Comparison of ENCODE assay signal across 11 mouse cellular contexts in genomic region chr17:57279591-57280224, GRCm38 (mm10). TPM values are rescaled to one million over a fixed set of nuclear protein-coding genes. Genes with fewer than 3 reads are reported as not detected.
DNase-seq lines count a peak whose midpoint lies in the region; ATAC-seq and TF ChIP-seq lines count a peak whose summit lies in the region.
"Had no signal": no experiment of that assay in that cellular context is flagged by ENCODE, and none has a peak within 500 bp of the region (broad histone marks: within the 10 kb centered on the region; RNA-seq: fewer than 3 reads in every experiment).

No protein-coding gene starts in this region.

- no peaks in the 10 kb centered on the region for H3K9me3 ChIP-seq in intestine, embryonic 16.5 days (ENCODE audit: control insufficient read depth, low read length)
- no peaks in the 10 kb centered on the region for H3K9me3 ChIP-seq in intestine, postnatal 0 days (ENCODE audit: control insufficient read depth)
- H3K9me3 ChIP-seq in E14TG2a.4 (ENCODE audit: low read length): no peaks in the 10 kb centered on the region
- no peaks in the 10 kb centered on the region for H3K9me3 ChIP-seq in liver, embryonic 14.5 days (ENCODE audit: control insufficient read depth, low read length)
- H3K9me3 ChIP-seq: hindbrain, embryonic 13.5 days had no signal

- H3K9ac ChIP-seq in intestine, embryonic 16.5 days (ENCODE audit: low read depth, low read length): no peak overlapping the region
- H3K9ac ChIP-seq in intestine, postnatal 0 days (ENCODE audit: low read depth, low read length): no peak overlapping the region
- peak overlapping the region; percentile 36; the same call in 1 of the 2 replicates for H3K9ac ChIP-seq in liver, embryonic 14.5 days (replicated peaks)
- H3K9ac ChIP-seq: hindbrain, embryonic 13.5 days had no signal

- WGBS in intestine, embryonic 16.5 days: 62% methylated on average over 9 of the region's 9 CpGs
- WGBS in intestine, postnatal 0 days: 65% methylated on average over 9 of the region's 9 CpGs
- 22% methylated on average over 9 of the region's 9 CpGs for WGBS in liver, embryonic 14.5 days (ENCODE audit: insufficient replicate concordance)

- H3K27me3 ChIP-seq in intestine, embryonic 16.5 days (replicated peaks; ENCODE audit: control insufficient read depth, insufficient read depth, low read length): no peaks in the 10 kb centered on the region
- H3K27me3 ChIP-seq in intestine, postnatal 0 days (replicated peaks; ENCODE audit: control insufficient read depth, insufficient read depth, low read length): no peaks in the 10 kb centered on the region
- H3K27me3 ChIP-seq in E14TG2a.4 (ENCODE audit: insufficient read depth, low read length): peaks cover 65% of the 10 kb centered on the region
- H3K27me3 ChIP-seq in liver, embryonic 14.5 days (ENCODE audit: control insufficient read depth, insufficient read depth, low read length): peaks cover 13% of the 10 kb centered on the region
- no peaks in the 10 kb centered on the region for H3K27me3 ChIP-seq in splenic B cell, adult 2 months (ENCODE audit: control insufficient read depth, insufficient read depth, low read length, poor library complexity, severe bottlenecking)

- no peak overlapping the region for H3K4me2 ChIP-seq in intestine, embryonic 16.5 days (ENCODE audit: low read depth, low read length)
- H3K4me2 ChIP-seq in intestine, postnatal 0 days (replicated peaks; ENCODE audit: low read depth): no peak overlapping the region; the same call in 1 of the 2 replicates
- H3K4me2 ChIP-seq in liver, embryonic 14.5 days (ENCODE audit: low read depth): peak overlapping the region; percentile 56
- H3K4me2 ChIP-seq: hindbrain, embryonic 13.5 days had no signal

- H3K4me1 ChIP-seq in intestine, embryonic 16.5 days (ENCODE audit: control insufficient read depth, insufficient read depth, low read length): peaks cover 5% of the 10 kb centered on the region
- 0 out of 2 replicates have a peak, but pooled peaks cover 6% of the 10 kb centered on the region for H3K4me1 ChIP-seq in intestine, postnatal 0 days (replicated peaks; ENCODE audit: control insufficient read depth, insufficient read depth, low read length)
- H3K4me1 ChIP-seq in E14TG2a.4 (replicated peaks; ENCODE audit: low read depth, low read length): peaks cover 40% of the 10 kb centered on the region
- H3K4me1 ChIP-seq in liver, embryonic 14.5 days (replicated peaks; ENCODE audit: control insufficient read depth in 2 of 2, insufficient read depth in 2 of 2, low read length in 1 of 2): peaks cover 4 to 17% of the 10 kb centered on the region in 2 experiments

- no peak overlapping the region for H3K27ac ChIP-seq in intestine, embryonic 16.5 days (ENCODE audit: low read length)
- no peak overlapping the region for H3K27ac ChIP-seq in intestine, postnatal 0 days (ENCODE audit: low read depth, low read length)
- H3K27ac ChIP-seq in liver, embryonic 14.5 days: no peak overlapping the region
- H3K27ac ChIP-seq: hindbrain, embryonic 13.5 days had no signal

- no peak for ATAC-seq in intestine, embryonic 16.5 days
- ATAC-seq in intestine, postnatal 0 days: no peak
- no peak for ATAC-seq in liver, embryonic 14.5 days (ENCODE audit: insufficient read depth)

- TF ChIP-seq EP300 in liver, embryonic 14.5 days (IDR thresholded peaks at IDR 0.05; ENCODE audit: low read depth): no peak

- DNase-seq in liver, embryonic 14.5 days (ENCODE audit: low read depth in 3 of 3, low spot score in 3 of 3): no peak
- peak; percentile 61 for DNase-seq in splenic B cell, adult 2 months (ENCODE audit: low read depth, low spot score)
- no peak for DNase-seq in right cerebral cortex, postnatal 36 days (ENCODE audit: low spot score in 2 of 2)
- no peak for DNase-seq in kidney, adult 11 months
- DNase-seq in frontal cortex, postnatal 10 days (ENCODE audit: low spot score in 2 of 2): no peak
- DNase-seq: adrenal gland, postnatal 25 days; cerebellum, postnatal 25 days had no signal

- no peak for TF ChIP-seq CTCF in intestine, postnatal 0 days (IDR thresholded peaks at IDR 0.05; ENCODE audit: low read depth)
- TF ChIP-seq CTCF in E14TG2a.4 (conservative IDR thresholded peaks at IDR 0.05; ENCODE audit: low read length): no peak
- no peak for TF ChIP-seq CTCF in liver, embryonic 14.5 days (IDR thresholded peaks at IDR 0.05; ENCODE audit: low read depth)

- H3K36me3 ChIP-seq in intestine, embryonic 16.5 days (ENCODE audit: control insufficient read depth, insufficient read depth, low read length): no peaks in the 10 kb centered on the region
- H3K36me3 ChIP-seq in intestine, postnatal 0 days (ENCODE audit: control insufficient read depth, insufficient read depth): no peaks in the 10 kb centered on the region
- H3K36me3 ChIP-seq in E14TG2a.4 (ENCODE audit: insufficient read depth, low read length): no peaks in the 10 kb centered on the region
- H3K36me3 ChIP-seq in liver, embryonic 14.5 days (replicated peaks; ENCODE audit: control insufficient read depth, insufficient read depth, low read depth): no peaks in the 10 kb centered on the region
- 0 out of 2 replicates have a peak, but pooled peaks cover 1% of the 10 kb centered on the region for H3K36me3 ChIP-seq in splenic B cell, adult 2 months (ENCODE audit: control insufficient read depth, insufficient read depth, low read length, poor library complexity, severe bottlenecking)
- H3K36me3 ChIP-seq: hindbrain, embryonic 13.5 days had no signal

- 0 out of 2 replicates have a peak overlapping the region, but pooled peaks have one; percentile 9 for H3K4me3 ChIP-seq in intestine, embryonic 16.5 days (ENCODE audit: low read length)
- no peak overlapping the region for H3K4me3 ChIP-seq in intestine, postnatal 0 days (ENCODE audit: low read depth, low read length)
- H3K4me3 ChIP-seq in E14TG2a.4 (replicated peaks; ENCODE audit: low read length): peak overlapping the region; percentile 71; the same call in 1 of the 2 replicates
- peak overlapping the region; percentile 51 to 53 for H3K4me3 ChIP-seq in liver, embryonic 14.5 days (ENCODE audit: insufficient read depth in 1 of 2, low read depth in 2 of 2, low read length in 2 of 2)
- H3K4me3 ChIP-seq: hindbrain, embryonic 13.5 days had no signal

RNA-seq across cellular contexts. Expression of gene Vav1, which starts 0.8 kb away (rescaled TPM):
- 2.4 and 2.8 TPM in 2 replicates for polyA plus RNA-seq in intestine, embryonic 16.5 days (2015; fragmentation: Nextera tagmentation; extraction: Ambion mirVana)
- polyA plus RNA-seq in intestine, postnatal 0 days (2015; fragmentation: Nextera tagmentation; extraction: Ambion mirVana): 1.1 and 1.5 TPM in 2 replicates
- 4.6 and 6.9 TPM in 2 replicates for polyA plus RNA-seq in liver, embryonic 14.5 days (2012; rRNA removed)
- 10.7 and 11.0 TPM in 2 replicates for polyA plus RNA-seq in liver, embryonic 14.5 days (2014; fragmentation: Nextera tagmentation; extraction: Ambion mirVana)

RNA-seq across cellular contexts. Expression of gene Trip10, which starts 30.5 kb away (rescaled TPM):
- polyA plus RNA-seq in intestine, embryonic 16.5 days (2015; fragmentation: Nextera tagmentation; extraction: Ambion mirVana): 46.9 and 47.4 TPM in 2 replicates
- polyA plus RNA-seq in intestine, postnatal 0 days (2015; fragmentation: Nextera tagmentation; extraction: Ambion mirVana): 26.3 and 31.6 TPM in 2 replicates
- polyA plus RNA-seq in liver, embryonic 14.5 days (2012; rRNA removed): 4.4 and 6.6 TPM in 2 replicates
- 5.5 and 6.0 TPM in 2 replicates for polyA plus RNA-seq in liver, embryonic 14.5 days (2014; fragmentation: Nextera tagmentation; extraction: Ambion mirVana)

RNA-seq across cellular contexts. Expression of gene Gpr108, which starts 31.5 kb away (rescaled TPM):
- 34.9 and 37.0 TPM in 2 replicates for polyA plus RNA-seq in intestine, embryonic 16.5 days (2015; fragmentation: Nextera tagmentation; extraction: Ambion mirVana)
- 14.7 and 16.2 TPM in 2 replicates for polyA plus RNA-seq in intestine, postnatal 0 days (2015; fragmentation: Nextera tagmentation; extraction: Ambion mirVana)
- polyA plus RNA-seq in liver, embryonic 14.5 days (2012; rRNA removed): 7.6 and 8.5 TPM in 2 replicates
- polyA plus RNA-seq in liver, embryonic 14.5 days (2014; fragmentation: Nextera tagmentation; extraction: Ambion mirVana): 12.0 and 12.8 TPM in 2 replicates

RNA-seq across cellular contexts. Expression of gene C3, which starts 51.8 kb away (rescaled TPM):
- 5.0 and 8.2 TPM in 2 replicates for polyA plus RNA-seq in intestine, embryonic 16.5 days (2015; fragmentation: Nextera tagmentation; extraction: Ambion mirVana)
- 19.5 TPM in 2 replicates for polyA plus RNA-seq in intestine, postnatal 0 days (2015; fragmentation: Nextera tagmentation; extraction: Ambion mirVana)
- polyA plus RNA-seq in liver, embryonic 14.5 days (2012; rRNA removed): 207 and 240 TPM in 2 replicates
- polyA plus RNA-seq in liver, embryonic 14.5 days (2014; fragmentation: Nextera tagmentation; extraction: Ambion mirVana): 200 and 205 TPM in 2 replicates
